In the genomic region with DNA sequence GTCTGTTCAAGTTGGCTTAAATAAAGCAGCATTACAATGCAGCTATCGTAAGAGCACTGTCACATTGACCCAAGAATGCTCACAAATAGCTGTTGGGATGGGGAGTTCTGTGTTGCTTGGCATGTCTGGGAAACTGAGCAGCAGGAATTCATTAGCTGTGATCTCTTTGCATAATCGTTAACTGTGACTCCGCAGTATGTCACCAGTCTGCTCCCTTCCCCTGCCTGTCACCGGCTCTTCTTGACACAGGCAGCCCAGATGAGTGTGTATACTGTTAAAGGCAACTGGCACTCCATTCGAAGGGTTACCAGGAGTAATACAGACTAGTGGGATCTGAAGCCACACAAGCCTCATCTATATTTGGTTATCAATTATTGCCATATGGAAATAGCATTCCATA, we compare ENCODE assay signal across 15 mouse cellular contexts.
"Had no signal": no experiment of that assay in that cellular context is flagged by ENCODE, and none has a peak within 500 bp of the region (broad histone marks: within the 10 kb centered on the region; RNA-seq: fewer than 3 reads in every experiment).

No protein-coding gene starts in this region.

- H3K27ac ChIP-seq: layer of hippocampus, adult 2 months; limb, embryonic 13.5 days; liver, embryonic 14.5 days; midbrain, embryonic 15.5 days; neural tube, embryonic 13.5 days; stomach, embryonic 15.5 days had no signal

- H3K36me3 ChIP-seq: limb, embryonic 13.5 days; midbrain, embryonic 15.5 days; neural tube, embryonic 13.5 days; stomach, embryonic 15.5 days had no signal

- H3K4me1 ChIP-seq: limb, embryonic 13.5 days; stomach, embryonic 15.5 days had no signal

- H3K9ac ChIP-seq: limb, embryonic 13.5 days; liver, embryonic 14.5 days; midbrain, embryonic 15.5 days; neural tube, embryonic 13.5 days; stomach, embryonic 15.5 days had no signal

- H3K27me3 ChIP-seq: limb, embryonic 13.5 days; midbrain, embryonic 15.5 days; neural tube, embryonic 13.5 days; stomach, embryonic 15.5 days had no signal

- H3K4me2 ChIP-seq: limb, embryonic 13.5 days; midbrain, embryonic 15.5 days; neural tube, embryonic 13.5 days; stomach, embryonic 15.5 days had no signal

- H3K4me3 ChIP-seq: layer of hippocampus, adult 2 months; limb, embryonic 13.5 days; midbrain, embryonic 15.5 days; neural tube, embryonic 13.5 days; stomach, embryonic 15.5 days had no signal

- ATAC-seq: lung, postnatal 0 days; midbrain, embryonic 15.5 days had no signal

- DNase-seq: kidney, postnatal 10 days; kidney, postnatal 4 days; left cerebral cortex, postnatal 4 days; lung, adult 2 months; lung, postnatal 36 days; right cerebral cortex, postnatal 14 days; thymus, adult 2 months; thymus, postnatal 25 days had no signal

- H3K9me3 ChIP-seq: limb, embryonic 13.5 days; midbrain, embryonic 15.5 days; neural tube, embryonic 13.5 days; stomach, embryonic 15.5 days had no signal
